Mouse (Mus musculus) embryonic facial prominence, embryonic 14.5 days (tissue): ENCODE measurements around the gene Kank3. TPM values are rescaled to one million over a fixed set of nuclear protein-coding genes. Genes with fewer than 3 reads are reported as not detected.

Experiments
- ATAC-seq: fragments of 200-750 bp; cut with Nextera tagmentation; 2 replicates; pipeline ENCODE4 v1.8.0; 2017; ENCODE audit warnings: low read depth, moderate number of reproducible peaks, moderate TSS enrichment
- DNase-seq: peaks from one replicate; pipeline ENCODE4 v3.0.0-alpha.2; 2015; ENCODE audit warnings: low spot score
- H3K27ac ChIP-seq: fragments of 300-500 bp; sonication (generic); replicated peaks from 2 replicates; pipeline ENCODE4 v1.5.1; 2014; ENCODE audit warnings: low read depth, mild to moderate bottlenecking, low read length, moderate library complexity
- H3K27me3 ChIP-seq: fragments of 300-500 bp; sonication (generic); replicated peaks from 2 replicates; pipeline ENCODE4 v1.6.1; 2014; ENCODE audit warnings: low read length; ENCODE audit not compliant: control insufficient read depth, insufficient read depth
- H3K36me3 ChIP-seq: fragments of 300-500 bp; sonication (generic); 2 replicates; pipeline ENCODE4 v1.6.1; 2014; ENCODE audit warnings: low read length, mixed read lengths; ENCODE audit not compliant: control insufficient read depth, insufficient read depth
- H3K4me1 ChIP-seq: fragments of 300-500 bp; sonication (generic); 2 replicates; pipeline ENCODE4 v1.6.1; 2014; ENCODE audit warnings: antibody characterized with exemption, low read length; ENCODE audit not compliant: control insufficient read depth, insufficient read depth
- H3K4me2 ChIP-seq: fragments of 300-500 bp; sonication (generic); 2 replicates; pipeline ENCODE4 v1.6.1; 2014; ENCODE audit warnings: low read depth, mild to moderate bottlenecking, low read length, moderate library complexity, mixed read lengths
- H3K4me3 ChIP-seq: fragments of 300-500 bp; sonication (generic); 2 replicates; pipeline ENCODE4 v1.5.1; 2014; ENCODE audit warnings: low read depth, mild to moderate bottlenecking, low read length
- H3K9ac ChIP-seq: fragments of 300-500 bp; sonication (generic); 2 replicates; pipeline ENCODE4 v1.6.1; 2014; ENCODE audit warnings: low read depth, mild to moderate bottlenecking, low read length, moderate library complexity, mixed read lengths
- H3K9me3 ChIP-seq: fragments of 300-500 bp; sonication (generic); 2 replicates; pipeline ENCODE4 v1.6.1; 2016; ENCODE audit warnings: low read length; ENCODE audit not compliant: control insufficient read depth
- WGBS: fragments of 180-500 bp; shearing (Covaris S2); extraction: QIAGEN DNeasy Blood & Tissue Kit; methylation state at CpG from one replicate; pipeline ENCODE4 v1.1.7; 2014; 5-methylcytosine and 5-hydroxymethylcytosine counted together
- polyA plus RNA-seq: library from polyadenylated mRNA; unstranded; fragments of >200 nt; fragmentation: Nextera tagmentation; extraction: Ambion mirVana; gene quantifications from 2 replicates; pipeline ENCODE4 v1.2.1, GENCODE M21; 2014

Kank3 gene
- polyA plus RNA-seq, 1 experiment from 2014 or later = 38.7 TPM

- Histone ChIP-seq H3K36me3 (no peaks in the 10 kb centered on the region), H3K9me3 (no peaks in the 10 kb centered on the region), H3K4me3 (no peak overlapping the region), H3K27me3 (no peaks in the 10 kb centered on the region), H3K4me1 (no peaks in the 10 kb centered on the region), H3K9ac (no peak overlapping the region), H3K4me2 (no peak overlapping the region), H3K27ac (no peak overlapping the region)
- ATAC-seq (no peak), DNase-seq (peak; percentile 60)
- WGBS = 55% methylated on average over 3 of the region's 3 CpGs
Observed at GRCm38 (mm10) chr17:33798306-33798705, 12.0 kb upstream of the Kank3 start.

- ATAC-seq = no peak
- Histone ChIP-seq H3K9ac (no peak overlapping the region), H3K27me3 (no peaks in the 10 kb centered on the region), H3K9me3 (no peaks in the 10 kb centered on the region), H3K27ac (no peak overlapping the region), H3K36me3 (no peaks in the 10 kb centered on the region), H3K4me2 (no peak overlapping the region), H3K4me3 (no peak overlapping the region), H3K4me1 (no peaks in the 10 kb centered on the region)
- DNase-seq = no peak
- 68% methylated on average over 1 of the region's 1 CpGs for WGBS
Observed at GRCm38 (mm10) chr17:33799277-33799676, 11.0 kb upstream of the Kank3 start.

- H3K4me2 ChIP-seq = no peak overlapping the region
- H3K9ac ChIP-seq = no peak overlapping the region
- no peaks in the 10 kb centered on the region for H3K27me3 ChIP-seq
- WGBS = 5% methylated on average over 2 of the region's 2 CpGs
- no peaks in the 10 kb centered on the region for H3K4me1 ChIP-seq
- H3K27ac ChIP-seq = no peak overlapping the region
- no peaks in the 10 kb centered on the region for H3K36me3 ChIP-seq
- no peaks in the 10 kb centered on the region for H3K9me3 ChIP-seq
- no peak; the same call in 1 of the 2 replicates for ATAC-seq
- H3K4me3 ChIP-seq = no peak overlapping the region
- DNase-seq = peak; percentile 33
Observed at GRCm38 (mm10) chr17:33802221-33802620, 8.1 kb upstream of the Kank3 start.

GRCm38 (mm10) chr17:33804205-33804604 is 6.1 kb upstream of the Kank3 start:
- ATAC-seq (no peak), DNase-seq (no peak)
- no peaks in the 10 kb centered on the region for H3K36me3 ChIP-seq
- H3K4me1 ChIP-seq = no peaks in the 10 kb centered on the region
- WGBS = 63% methylated on average over 4 of the region's 4 CpGs
- H3K9ac ChIP-seq = no peak overlapping the region
- H3K9me3 ChIP-seq = no peaks in the 10 kb centered on the region
- no peak overlapping the region for H3K4me3 ChIP-seq
- no peak overlapping the region for H3K27ac ChIP-seq
- H3K27me3 ChIP-seq = no peaks in the 10 kb centered on the region
- no peak overlapping the region for H3K4me2 ChIP-seq

- ATAC-seq = no peak
Observed at GRCm38 (mm10) chr17:33804745-33805144, 5.6 kb upstream of the Kank3 start.

GRCm38 (mm10) chr17:33807181-33807888 is 3.0 kb upstream of the Kank3 start:
- 57% methylated on average over 8 of the region's 9 CpGs for WGBS
- DNase-seq (no peak), ATAC-seq (no peak)
- no peak overlapping the region for H3K4me3 ChIP-seq
- H3K4me2 ChIP-seq = no peak overlapping the region
- H3K27me3 ChIP-seq = no peaks in the 10 kb centered on the region
- no peaks in the 10 kb centered on the region for H3K9me3 ChIP-seq
- H3K36me3 ChIP-seq = no peaks in the 10 kb centered on the region
- no peaks in the 10 kb centered on the region for H3K4me1 ChIP-seq
- H3K9ac ChIP-seq = no peak overlapping the region
- H3K27ac ChIP-seq = no peak overlapping the region

More at GRCm38 (mm10) chr17:33804745-33805144, 5.6 kb upstream of the Kank3 start:
- Histone ChIP-seq H3K4me3 (no peak overlapping the region), H3K4me2 (no peak overlapping the region), H3K27me3 (no peaks in the 10 kb centered on the region), H3K9me3 (no peaks in the 10 kb centered on the region), H3K36me3 (no peaks in the 10 kb centered on the region), H3K9ac (no peak overlapping the region), H3K4me1 (no peaks in the 10 kb centered on the region), H3K27ac (no peak overlapping the region)
- no peak for DNase-seq
- 56% methylated on average over 1 of the region's 1 CpGs for WGBS

GRCm38 (mm10) chr17:33808192-33808591 is 2.1 kb upstream of the Kank3 start:
- WGBS = 40% methylated on average over 10 of the region's 10 CpGs
- H3K9me3 ChIP-seq = no peaks in the 10 kb centered on the region
- H3K36me3 ChIP-seq = no peaks in the 10 kb centered on the region
- no peaks in the 10 kb centered on the region for H3K27me3 ChIP-seq
- H3K9ac ChIP-seq = no peak overlapping the region
- ATAC-seq = no peak
- DNase-seq = no peak
- H3K4me2 ChIP-seq = no peak overlapping the region
- H3K4me3 ChIP-seq = no peak overlapping the region
- H3K4me1 ChIP-seq = no peaks in the 10 kb centered on the region
- H3K27ac ChIP-seq = no peak overlapping the region

- peak overlapping the region; percentile 63 for H3K4me2 ChIP-seq
- no peaks in the 10 kb centered on the region for H3K4me1 ChIP-seq
- no peaks in the 10 kb centered on the region for H3K9me3 ChIP-seq
- no peak overlapping the region for H3K27ac ChIP-seq
- DNase-seq (peak; percentile 26), ATAC-seq (0 out of 2 replicates have a peak, but pooled peaks have one; percentile 8)
- H3K4me3 ChIP-seq = peak overlapping the region; percentile 49
- 15% methylated on average over 7 of the region's 7 CpGs for WGBS
- H3K27me3 ChIP-seq = no peaks in the 10 kb centered on the region
- H3K36me3 ChIP-seq = no peaks in the 10 kb centered on the region
- peak overlapping the region; percentile 57 for H3K9ac ChIP-seq
Observed at GRCm38 (mm10) chr17:33811142-33811516, 810 bp downstream of the Kank3 start.

- Histone ChIP-seq H3K9me3 (no peaks in the 10 kb centered on the region), H3K36me3 (no peaks in the 10 kb centered on the region), H3K27ac (0 out of 2 replicates have a peak overlapping the region, but pooled peaks have one; percentile 15), H3K4me1 (no peaks in the 10 kb centered on the region), H3K9ac (no peak overlapping the region), H3K27me3 (no peaks in the 10 kb centered on the region), H3K4me3 (no peak overlapping the region), H3K4me2 (peak overlapping the region; percentile 15; the same call in 1 of the 2 replicates)
- ATAC-seq (no peak), DNase-seq (peak; percentile 10)
- 52% methylated on average over 3 of the region's 3 CpGs for WGBS
Observed at GRCm38 (mm10) chr17:33812475-33812874, 2.2 kb downstream of the Kank3 start.
